Mouse (Mus musculus) heart, adult 2 months (tissue): ENCODE results near the gene Zfp280b.

ENCODE experiments used
- CTCF ChIP-seq: fragments of 200-600 bp; IDR thresholded peaks from 2 replicates; pipeline ENCODE4 v1.8.1; 2022; ENCODE audit warnings: antibody characterized with exemption, mild to moderate bottlenecking, moderate library complexity
- EP300 ChIP-seq: fragments of 200-500 bp; IDR thresholded peaks from 2 replicates; pipeline ENCODE4 v1.6.1; 2011; ENCODE audit warnings: low read depth, low read length, control low read depth; ENCODE audit not compliant: insufficient read depth
- POLR2A ChIP-seq: fragments of 200-500 bp; IDR thresholded peaks from 2 replicates; pipeline ENCODE4 v1.6.1; 2011; ENCODE audit warnings: mild to moderate bottlenecking, low read depth, low read length, control low read depth; ENCODE audit not compliant: insufficient read depth

DNA sequence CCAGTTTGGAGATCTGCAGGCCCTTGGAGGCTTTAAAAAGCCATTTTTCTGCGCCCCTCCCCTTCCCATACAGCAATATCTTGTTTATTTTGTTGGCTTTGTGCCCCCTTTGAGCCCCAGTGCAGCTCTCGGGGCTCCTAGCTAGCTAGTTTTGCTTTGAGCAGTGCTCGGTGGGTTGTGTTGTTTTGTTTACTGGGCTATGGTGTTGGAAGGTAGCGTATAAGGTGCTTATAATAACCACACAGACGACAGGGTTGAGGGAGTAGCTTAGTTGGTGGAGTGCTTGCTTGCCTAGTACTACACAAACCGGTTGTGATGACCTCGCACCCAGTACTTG is 637 bp downstream of the Zfp280b start:
- no peak for TF ChIP-seq EP300
- no peak for TF ChIP-seq POLR2A
- TF ChIP-seq CTCF: no peak
